8 mouse cellular contexts compared by ENCODE assay signal in genomic region chr6:88898534-88899048, GRCm38 (mm10). TPM values are rescaled to one million over a fixed set of nuclear protein-coding genes. Genes with fewer than 3 reads are reported as not detected.
DNase-seq lines count a peak whose midpoint lies in the region; ATAC-seq and TF ChIP-seq lines count a peak whose summit lies in the region.

TSS of gene Mcm2 (minus strand) at chr6:88898780.

- H3K27ac ChIP-seq in forebrain, embryonic 10.5 days = peak within 1 kb of the TSS; percentile 94
- H3K27ac ChIP-seq in heart, embryonic 15.5 days = peak within 1 kb of the TSS; percentile 77
- peak within 1 kb of the TSS; percentile 60 for H3K27ac ChIP-seq in liver, embryonic 14.5 days
- H3K27ac ChIP-seq in neural tube, embryonic 11.5 days (ENCODE audit: low read depth, low read length) = peak within 1 kb of the TSS; percentile 70
- H3K27ac ChIP-seq in stomach, postnatal 0 days (replicated peaks) = peak within 1 kb of the TSS; percentile 56; the same call in 1 of the 2 replicates

- peaks cover 38% of the 10 kb centered on the region for H3K36me3 ChIP-seq in forebrain, embryonic 10.5 days (replicated peaks)
- H3K36me3 ChIP-seq in heart, embryonic 15.5 days = no peaks in the 10 kb centered on the region
- peaks cover 38% of the 10 kb centered on the region for H3K36me3 ChIP-seq in liver, embryonic 14.5 days (replicated peaks; ENCODE audit: control insufficient read depth, insufficient read depth, low read depth)
- H3K36me3 ChIP-seq in neural tube, embryonic 11.5 days (ENCODE audit: control insufficient read depth, insufficient read depth, low read length) = peaks cover 15% of the 10 kb centered on the region
- H3K36me3 ChIP-seq in stomach, postnatal 0 days (ENCODE audit: control insufficient read depth, insufficient read depth, low read length) = no peaks in the 10 kb centered on the region

- TF ChIP-seq EP300 in liver, embryonic 14.5 days (IDR thresholded peaks at IDR 0.05; ENCODE audit: low read depth) = no peak
- no peak for TF ChIP-seq EP300 in stomach, postnatal 0 days (optimal IDR thresholded peaks at IDR 0.05)

- H3K9ac ChIP-seq in heart, embryonic 15.5 days = peak within 1 kb of the TSS; percentile 81
- peak within 1 kb of the TSS; percentile 99 for H3K9ac ChIP-seq in liver, embryonic 14.5 days (replicated peaks)
- H3K9ac ChIP-seq in neural tube, embryonic 11.5 days (ENCODE audit: low read length) = peak within 1 kb of the TSS; percentile 88
- H3K9ac ChIP-seq in stomach, postnatal 0 days (ENCODE audit: low read length) = peak within 1 kb of the TSS; percentile 67

- peak within 1 kb of the TSS; percentile 92 for H3K4me2 ChIP-seq in heart, embryonic 15.5 days
- peak within 1 kb of the TSS; percentile 96 for H3K4me2 ChIP-seq in liver, embryonic 14.5 days (ENCODE audit: low read depth)
- peak within 1 kb of the TSS; percentile 56 for H3K4me2 ChIP-seq in neural tube, embryonic 11.5 days (ENCODE audit: low read depth)
- H3K4me2 ChIP-seq in stomach, postnatal 0 days (replicated peaks; ENCODE audit: low read depth) = peak within 1 kb of the TSS; percentile 75

- WGBS in forebrain, embryonic 10.5 days = under 1% methylated on average over 33 of the region's 33 CpGs
- WGBS in heart, embryonic 15.5 days = under 1% methylated on average over 33 of the region's 33 CpGs
- WGBS in liver, embryonic 14.5 days (ENCODE audit: insufficient replicate concordance) = under 1% methylated on average over 33 of the region's 33 CpGs
- WGBS in neural tube, embryonic 11.5 days = under 1% methylated on average over 33 of the region's 33 CpGs
- under 1% methylated on average over 33 of the region's 33 CpGs for WGBS in stomach, postnatal 0 days

- H3K4me1 ChIP-seq in forebrain, embryonic 10.5 days = peaks cover 50% of the 10 kb centered on the region
- H3K4me1 ChIP-seq in heart, embryonic 15.5 days (replicated peaks) = peaks cover 47% of the 10 kb centered on the region
- peaks cover 23 to 37% of the 10 kb centered on the region in 2 experiments for H3K4me1 ChIP-seq in liver, embryonic 14.5 days (replicated peaks; ENCODE audit: control insufficient read depth in 2 of 2, insufficient read depth in 2 of 2, low read length in 1 of 2)
- peaks cover 15% of the 10 kb centered on the region for H3K4me1 ChIP-seq in neural tube, embryonic 11.5 days (ENCODE audit: control insufficient read depth, insufficient read depth, low read length)
- H3K4me1 ChIP-seq in stomach, postnatal 0 days (replicated peaks; ENCODE audit: control insufficient read depth, insufficient read depth) = peaks cover 9% of the 10 kb centered on the region

- TF ChIP-seq CTCF in liver, embryonic 14.5 days (IDR thresholded peaks at IDR 0.05; ENCODE audit: low read depth) = peak; percentile 29; the same call in 1 of the 2 replicates
- peak; percentile 24; the same call in 1 of the 2 replicates for TF ChIP-seq CTCF in stomach, postnatal 0 days (IDR thresholded peaks at IDR 0.05; ENCODE audit: low read depth)

- ATAC-seq in heart, embryonic 15.5 days (replicated peaks; ENCODE audit: insufficient number of reproducible peaks, insufficient read depth, low FRiP score, low read depth) = peak; percentile 81
- ATAC-seq in liver, embryonic 14.5 days (ENCODE audit: insufficient read depth) = peak; percentile 70
- ATAC-seq in neural tube, embryonic 11.5 days (ENCODE audit: insufficient read depth, low FRiP score, low TSS enrichment) = peak; percentile 72
- peak; percentile 80 for ATAC-seq in stomach, postnatal 0 days (ENCODE audit: low FRiP score, low TSS enrichment)

- no peaks in the 10 kb centered on the region for H3K27me3 ChIP-seq in forebrain, embryonic 10.5 days (ENCODE audit: poor library complexity, severe bottlenecking)
- no peaks in the 10 kb centered on the region for H3K27me3 ChIP-seq in heart, embryonic 15.5 days
- H3K27me3 ChIP-seq in liver, embryonic 14.5 days (ENCODE audit: control insufficient read depth, insufficient read depth, low read length) = no peaks in the 10 kb centered on the region
- no peaks in the 10 kb centered on the region for H3K27me3 ChIP-seq in neural tube, embryonic 11.5 days (ENCODE audit: control insufficient read depth, insufficient read depth, low read length)
- H3K27me3 ChIP-seq in stomach, postnatal 0 days (ENCODE audit: control insufficient read depth, insufficient read depth, low read length) = no peaks in the 10 kb centered on the region

- DNase-seq in CD8-positive naive resting alpha-beta T cell, adult 2 months (ENCODE audit: low read depth in 2 of 2, low spot score in 2 of 2) = peak; percentile 93 to 97
- DNase-seq in c-Kit-positive CD71-negative TER-119-negative erythroid progenitor cells, embryonic 14.5 days (ENCODE audit: low read depth) = peak; percentile 96
- peak; percentile 99 for DNase-seq in forebrain, embryonic 10.5 days (ENCODE audit: extremely low spot score, low spot score)
- DNase-seq in kidney, postnatal 25 days = peak; percentile 98 to 99
- DNase-seq in liver, embryonic 14.5 days (ENCODE audit: low read depth in 3 of 3, low spot score in 3 of 3) = peak; percentile 95 to 96 (median 96)
- DNase-seq in neural tube, embryonic 11.5 days (ENCODE audit: low spot score) = peak; percentile 96
- DNase-seq in stomach, postnatal 0 days (ENCODE audit: low spot score) = peak; percentile 99

- peak within 1 kb of the TSS; percentile 70 for H3K4me3 ChIP-seq in forebrain, embryonic 10.5 days
- H3K4me3 ChIP-seq in heart, embryonic 15.5 days = peak within 1 kb of the TSS; percentile 78
- peak within 1 kb of the TSS; percentile 73 to 96 for H3K4me3 ChIP-seq in liver, embryonic 14.5 days (ENCODE audit: insufficient read depth in 1 of 2, low read depth in 2 of 2, low read length in 2 of 2)
- H3K4me3 ChIP-seq in neural tube, embryonic 11.5 days (ENCODE audit: low read depth, low read length) = peak within 1 kb of the TSS; percentile 74
- H3K4me3 ChIP-seq in stomach, postnatal 0 days (ENCODE audit: low read depth, low read length) = peak within 1 kb of the TSS; percentile 66

- H3K9me3 ChIP-seq in forebrain, embryonic 10.5 days = no peaks in the 10 kb centered on the region
- H3K9me3 ChIP-seq in heart, embryonic 15.5 days (replicated peaks) = no peaks in the 10 kb centered on the region
- no peaks in the 10 kb centered on the region for H3K9me3 ChIP-seq in liver, embryonic 14.5 days (ENCODE audit: control insufficient read depth, low read length)
- no peaks in the 10 kb centered on the region for H3K9me3 ChIP-seq in neural tube, embryonic 11.5 days (ENCODE audit: control insufficient read depth, low read length)
- no peaks in the 10 kb centered on the region for H3K9me3 ChIP-seq in stomach, postnatal 0 days (ENCODE audit: control insufficient read depth, low read length)

RNA-seq across cellular contexts. Expression of gene Mcm2, which starts in this region (rescaled TPM):
- 305 and 322 TPM in 2 replicates for polyA plus RNA-seq in forebrain, embryonic 10.5 days (2016; fragmentation: Nextera tagmentation; extraction: Ambion mirVana)
- polyA plus RNA-seq in heart, embryonic 15.5 days (2015; fragmentation: Nextera tagmentation; extraction: Ambion mirVana) = 68.2 and 94.2 TPM in 2 replicates
- 99.2 and 113 TPM in 2 replicates for polyA plus RNA-seq in liver, embryonic 14.5 days (2012; rRNA removed)
- 142 and 167 TPM in 2 replicates for polyA plus RNA-seq in liver, embryonic 14.5 days (2014; fragmentation: Nextera tagmentation; extraction: Ambion mirVana)
- polyA plus RNA-seq in neural tube, embryonic 11.5 days (2014; fragmentation: Nextera tagmentation; extraction: Ambion mirVana) = 194 and 219 TPM in 2 replicates
- 24.2 and 25.0 TPM in 2 replicates for polyA plus RNA-seq in stomach, postnatal 0 days (2015; fragmentation: Nextera tagmentation; extraction: Ambion mirVana)

Comparison
In these comparisons a context has a peak if more than half of its experiments do, and no peak if none do; other contexts are left out.
1. Peak in every context shown above with its lines: DNase-seq, ATAC-seq, H3K4me3 ChIP-seq and H3K27ac ChIP-seq.